Mouse (Mus musculus) heart, embryonic 13.5 days (tissue): ENCODE data around the gene Snap25. TPM values are rescaled to one million over a fixed set of nuclear protein-coding genes. Genes with fewer than 3 reads are reported as not detected.

Source experiments
- ATAC-seq: fragments of 200-750 bp; cut with Nextera tagmentation; 2 replicates; pipeline ENCODE4 v1.8.0; 2017; ENCODE audit warnings: moderate TSS enrichment; ENCODE audit not compliant: insufficient number of reproducible peaks, low FRiP score, low TSS enrichment; ENCODE audit errors: extremely low read depth
- H3K27ac ChIP-seq: fragments of 300-500 bp; sonication (generic); replicated peaks from 2 replicates; pipeline ENCODE4 v1.5.1; 2015; ENCODE audit warnings: moderate library complexity, mild to moderate bottlenecking, inconsistent platforms
- H3K27me3 ChIP-seq: fragments of 300-500 bp; sonication (generic); replicated peaks from 2 replicates; pipeline ENCODE4 v1.6.1; 2015; ENCODE audit warnings: mild to moderate bottlenecking, inconsistent platforms
- H3K36me3 ChIP-seq: fragments of 300-500 bp; sonication (generic); 2 replicates; pipeline ENCODE4 v1.6.1; 2015; ENCODE audit warnings: mild to moderate bottlenecking, inconsistent platforms
- H3K4me1 ChIP-seq: fragments of 300-500 bp; sonication (generic); 2 replicates; pipeline ENCODE4 v1.6.1; 2015; ENCODE audit warnings: inconsistent platforms
- H3K4me2 ChIP-seq: fragments of 300-500 bp; sonication (generic); 2 replicates; pipeline ENCODE4 v1.6.1; 2015; ENCODE audit warnings: inconsistent platforms, mild to moderate bottlenecking, moderate library complexity
- H3K4me3 ChIP-seq: fragments of 300-500 bp; sonication (generic); 2 replicates; pipeline ENCODE4 v1.5.1; 2015; ENCODE audit warnings: moderate library complexity, mild to moderate bottlenecking, inconsistent platforms
- H3K9ac ChIP-seq: fragments of 300-500 bp; sonication (generic); 2 replicates; pipeline ENCODE4 v1.6.1; 2015; ENCODE audit warnings: inconsistent platforms, mild to moderate bottlenecking, moderate library complexity
- H3K9me3 ChIP-seq: fragments of 300-500 bp; sonication (generic); 2 replicates; pipeline ENCODE4 v1.6.1; 2016; ENCODE audit warnings: inconsistent platforms
- WGBS: fragments of 180-500 bp; shearing (Covaris S2); methylation state at CpG from one replicate; pipeline ENCODE4 v1.1.7; 2015; ENCODE audit warnings: mixed read lengths; 5-methylcytosine and 5-hydroxymethylcytosine counted together
- polyA plus RNA-seq: library from polyadenylated mRNA; unstranded; fragments of >200 nt; fragmentation: Nextera tagmentation; extraction: Ambion mirVana; gene quantifications from 2 replicates; pipeline ENCODE4 v1.2.1, GENCODE M21; 2015

Gene Snap25
- polyA plus RNA-seq, 1 experiment from 2014 or later = 0.82 TPM

- no peaks in the 10 kb centered on the region for H3K9me3 ChIP-seq
- no peak for ATAC-seq
- WGBS = 50% methylated on average over 5 of the region's 5 CpGs
- no peaks in the 10 kb centered on the region for H3K36me3 ChIP-seq
- no peak overlapping the region for H3K9ac ChIP-seq
- no peak overlapping the region for H3K4me3 ChIP-seq
- no peaks in the 10 kb centered on the region for H3K27me3 ChIP-seq
- H3K4me2 ChIP-seq = no peak overlapping the region
- no peaks in the 10 kb centered on the region for H3K4me1 ChIP-seq
- no peak overlapping the region for H3K27ac ChIP-seq
Observed at GRCm38 (mm10) chr2:136823751-136824716, 110.8 kb downstream of the Snap25 start.

GRCm38 (mm10) chr2:136827612-136828011 lies 114.4 kb downstream of the Snap25 start:
- ATAC-seq = no peak
- Histone ChIP-seq H3K4me3 (no peak overlapping the region), H3K9ac (no peak overlapping the region), H3K27ac (no peak overlapping the region), H3K36me3 (no peaks in the 10 kb centered on the region), H3K4me1 (no peaks in the 10 kb centered on the region), H3K27me3 (no peaks in the 10 kb centered on the region), H3K4me2 (no peak overlapping the region), H3K9me3 (no peaks in the 10 kb centered on the region)
- 69% methylated on average over 4 of the region's 4 CpGs for WGBS

Other genes starting within 250 kb of the Snap25 start
- gene Ankef1, start 211.5 kb upstream of the Snap25 start, polyA plus RNA-seq = 0.28 TPM in 1 of 2 replicates, not detected in the other
- gene AL731706.2, start 172.2 kb downstream of the Snap25 start, polyA plus RNA-seq = 39.5 and 56.2 TPM in 2 replicates
- 4.2 and 4.5 TPM in 2 replicates for gene Slx4ip, start 177.8 kb downstream of the Snap25 start, polyA plus RNA-seq
- 34.1 and 43.3 TPM in 2 replicates for gene AL731706.1, start 177.9 kb downstream of the Snap25 start, polyA plus RNA-seq
- gene Mkks, start 177.9 kb downstream of the Snap25 start, polyA plus RNA-seq = 17.9 and 19.5 TPM in 2 replicates